Mouse (Mus musculus) heart, postnatal 4 days (tissue): ENCODE measurements at regions not wholly inside any gene's neighbourhood (a gene's known extent, or its start where the extent isn't known, plus 50 kb on each side); places are given as distances from the start of the nearest gene placed in this dataset.

Experiments used
- DNase-seq: peaks from one replicate; pipeline ENCODE4 v3.0.0; 2021

GRCm38 (mm10) chr17:62412666-62413180, 468.4 kb downstream of the Efna5 start:
- DNase-seq, result peak; percentile 39

GRCm38 (mm10) chr17:62403739-62404138, 477.4 kb downstream of the Efna5 start:
- no peak for DNase-seq

GRCm38 (mm10) chr17:62393355-62394006, 487.6 kb downstream of the Efna5 start:
- no peak for DNase-seq

GRCm38 (mm10) chr17:62384053-62384452, 497.1 kb downstream of the Efna5 start:
- no peak for DNase-seq

GRCm38 (mm10) chr17:62378868-62379417, 502.2 kb downstream of the Efna5 start:
- no peak for DNase-seq

- DNase-seq, result no peak
Observed at GRCm38 (mm10) chr17:62369100-62369499, 512.0 kb downstream of the Efna5 start.

GRCm38 (mm10) chr17:62367937-62368336, 513.2 kb downstream of the Efna5 start:
- no peak for DNase-seq

GRCm38 (mm10) chr17:62358323-62358722, 522.8 kb downstream of the Efna5 start:
- DNase-seq, result no peak

- DNase-seq, result no peak
Observed at GRCm38 (mm10) chr17:62337890-62338557, 543.1 kb downstream of the Efna5 start.

- no peak for DNase-seq
Observed at GRCm38 (mm10) chr17:62330226-62330625, 550.9 kb downstream of the Efna5 start.

- DNase-seq, result no peak
Observed at GRCm38 (mm10) chr17:62326844-62327243, 554.3 kb downstream of the Efna5 start.

GRCm38 (mm10) chr17:62319033-62319432, 562.1 kb downstream of the Efna5 start:
- DNase-seq, result no peak

- no peak for DNase-seq
Observed at GRCm38 (mm10) chr17:62310059-62310458, 571.1 kb downstream of the Efna5 start.

- no peak for DNase-seq
Observed at GRCm38 (mm10) chr17:62307111-62307510, 574.0 kb downstream of the Efna5 start.

- DNase-seq, result no peak
Observed at GRCm38 (mm10) chr17:62306524-62306923, 574.6 kb downstream of the Efna5 start.

- no peak for DNase-seq
Observed at GRCm38 (mm10) chr17:62305140-62305539, 576.0 kb downstream of the Efna5 start.

GRCm38 (mm10) chr17:62304073-62304472, 577.0 kb downstream of the Efna5 start:
- no peak for DNase-seq

GRCm38 (mm10) chr17:62299875-62300274, 581.2 kb downstream of the Efna5 start:
- no peak for DNase-seq

GRCm38 (mm10) chr17:62297393-62298060, 583.6 kb downstream of the Efna5 start:
- no peak for DNase-seq

- no peak for DNase-seq
Observed at GRCm38 (mm10) chr17:62295412-62295811, 585.7 kb downstream of the Efna5 start.

GRCm38 (mm10) chr17:62292703-62293102, 588.4 kb downstream of the Efna5 start:
- DNase-seq, result no peak

- no peak for DNase-seq
Observed at GRCm38 (mm10) chr17:62287666-62288065, 593.5 kb downstream of the Efna5 start.

GRCm38 (mm10) chr17:62287127-62287526, 594.0 kb downstream of the Efna5 start:
- no peak for DNase-seq
